Mouse (Mus musculus) E14TG2a.4 (cell line): ENCODE data around the gene Wdr5.

Experiments used
- CTCF ChIP-seq: conservative IDR thresholded peaks from 2 replicates; pipeline ENCODE4 v1.5.1; 2014; ENCODE audit warnings: low read length
- NANOG ChIP-seq: IDR thresholded peaks from 2 replicates; pipeline ENCODE4 v1.6.1; 2014; ENCODE audit warnings: borderline replicate concordance, low read length, mixed read lengths
- POU5F1 ChIP-seq: IDR thresholded peaks from 2 replicates; pipeline ENCODE4 v1.6.1; 2014; ENCODE audit warnings: low read length, borderline replicate concordance

- no peak for TF ChIP-seq CTCF
- TF ChIP-seq POU5F1: no peak
- TF ChIP-seq NANOG: no peak
These were observed 50.6 kb downstream of the Wdr5 start for GRCm38 (mm10) chr2:27565316-27566103.
